Mouse (Mus musculus) intestine, embryonic 16.5 days (tissue): Measurements from ENCODE around the gene Ercc1. TPM values are rescaled to one million over a fixed set of nuclear protein-coding genes. Genes with fewer than 3 reads are reported as not detected.

Experiments used
- ATAC-seq: fragments of 200-750 bp; cut with Nextera tagmentation; 2 replicates; pipeline ENCODE4 v1.8.0; 2017; ENCODE audit warnings: moderate TSS enrichment, moderate library complexity
- H3K27ac ChIP-seq: fragments of 300-500 bp; sonication (generic); 2 replicates; pipeline ENCODE4 v1.5.1; 2014; ENCODE audit warnings: mild to moderate bottlenecking, low read length
- H3K27me3 ChIP-seq: fragments of 300-500 bp; sonication (generic); replicated peaks from 2 replicates; pipeline ENCODE4 v1.6.1; 2014; ENCODE audit warnings: low read length, control low read depth, mixed read lengths; ENCODE audit not compliant: control insufficient read depth, insufficient read depth
- H3K36me3 ChIP-seq: fragments of 300-500 bp; sonication (generic); 2 replicates; pipeline ENCODE4 v1.6.1; 2014; ENCODE audit warnings: low read length, control low read depth; ENCODE audit not compliant: control insufficient read depth, insufficient read depth
- H3K4me1 ChIP-seq: fragments of 300-500 bp; sonication (generic); 2 replicates; pipeline ENCODE4 v1.6.1; 2014; ENCODE audit warnings: low read length, control low read depth, mixed read lengths; ENCODE audit not compliant: control insufficient read depth, insufficient read depth
- H3K4me2 ChIP-seq: fragments of 300-500 bp; sonication (generic); 2 replicates; pipeline ENCODE4 v1.6.1; 2014; ENCODE audit warnings: low read depth, low read length, control low read depth
- H3K4me3 ChIP-seq: fragments of 300-500 bp; sonication (generic); 2 replicates; pipeline ENCODE4 v1.5.1; 2014; ENCODE audit warnings: mild to moderate bottlenecking, low read length
- H3K9ac ChIP-seq: fragments of 300-500 bp; sonication (generic); 2 replicates; pipeline ENCODE4 v1.6.1; 2014; ENCODE audit warnings: low read depth, low read length
- H3K9me3 ChIP-seq: fragments of 300-500 bp; sonication (generic); 2 replicates; pipeline ENCODE4 v1.6.1; 2016; ENCODE audit warnings: low read length, control low read depth; ENCODE audit not compliant: control insufficient read depth
- WGBS: fragments of 180-500 bp; shearing (Covaris S2); extraction: QIAGEN DNeasy Blood & Tissue Kit; methylation state at CpG from one replicate; pipeline ENCODE4 v1.1.7; 2014; 5-methylcytosine and 5-hydroxymethylcytosine counted together
- polyA plus RNA-seq: library from polyadenylated mRNA; unstranded; fragments of >200 nt; fragmentation: Nextera tagmentation; extraction: Ambion mirVana; gene quantifications from 2 replicates; pipeline ENCODE4 v1.2.1, GENCODE M21; 2015

The Ercc1 gene
- polyA plus RNA-seq, 1 experiment from 2014 or later: 51.3 TPM

GRCm38 (mm10) chr7:19309278-19309883, 35.2 kb upstream of the Ercc1 start:
- H3K4me2 ChIP-seq: peak overlapping the region; percentile 99
- no peaks in the 10 kb centered on the region for H3K9me3 ChIP-seq
- peaks cover 19% of the 10 kb centered on the region for H3K4me1 ChIP-seq
- peak overlapping the region; percentile 61 for H3K4me3 ChIP-seq
- no peaks in the 10 kb centered on the region for H3K36me3 ChIP-seq
- WGBS: under 1% methylated on average over 48 of the region's 48 CpGs
- H3K27me3 ChIP-seq: peaks cover 27% of the 10 kb centered on the region
- H3K27ac ChIP-seq: no peak overlapping the region
- ATAC-seq: no peak
- peak overlapping the region; percentile 60 for H3K9ac ChIP-seq

- Histone ChIP-seq H3K9me3 (no peaks in the 10 kb centered on the region), H3K4me3 (peak within 1 kb of the TSS; percentile 61), H3K9ac (peak within 1 kb of the TSS; percentile 69), H3K27me3 (peaks cover 21% of the 10 kb centered on the region), H3K4me2 (peak within 1 kb of the TSS; percentile 99), H3K4me1 (peaks cover 15% of the 10 kb centered on the region), H3K27ac (no peak within 1 kb of the TSS), H3K36me3 (no peaks in the 10 kb centered on the region)
- ATAC-seq: peak; percentile 87
- WGBS: under 1% methylated on average over 49 of the region's 49 CpGs
These were observed 34.5 kb upstream of the Ercc1 start, which contains the start of gene Fosb for GRCm38 (mm10) chr7:19309884-19310641. Fosb (minus strand) TSS chr7:19310051.

- H3K27ac ChIP-seq: no peak overlapping the region
- H3K4me3 ChIP-seq: no peak overlapping the region
- H3K4me1 ChIP-seq: peaks cover 12% of the 10 kb centered on the region
- H3K9me3 ChIP-seq: no peaks in the 10 kb centered on the region
- H3K9ac ChIP-seq: no peak overlapping the region
- H3K36me3 ChIP-seq: no peaks in the 10 kb centered on the region
- no peak for ATAC-seq
- WGBS: 30% methylated on average over 4 of the region's 4 CpGs
- H3K27me3 ChIP-seq: peaks cover 4% of the 10 kb centered on the region; the same call in 1 of the 2 replicates
- H3K4me2 ChIP-seq: no peak overlapping the region
These were observed 32.6 kb upstream of the Ercc1 start for GRCm38 (mm10) chr7:19311991-19312390.

- Histone ChIP-seq H3K27me3 (no peaks in the 10 kb centered on the region), H3K9me3 (no peaks in the 10 kb centered on the region), H3K27ac (no peak overlapping the region), H3K4me3 (no peak overlapping the region), H3K4me1 (peaks cover 8% of the 10 kb centered on the region), H3K9ac (no peak overlapping the region), H3K36me3 (no peaks in the 10 kb centered on the region), H3K4me2 (no peak overlapping the region)
- ATAC-seq: no peak
- WGBS: 38% methylated on average over 5 of the region's 5 CpGs
These were observed 30.5 kb upstream of the Ercc1 start for GRCm38 (mm10) chr7:19314033-19314432.

- H3K9ac ChIP-seq: no peak overlapping the region
- H3K4me3 ChIP-seq: no peak overlapping the region
- no peak for ATAC-seq
- 64% methylated on average over 14 of the region's 14 CpGs for WGBS
- H3K36me3 ChIP-seq: no peaks in the 10 kb centered on the region
- H3K27ac ChIP-seq: no peak overlapping the region
- peaks cover 4% of the 10 kb centered on the region; the same call in 1 of the 2 replicates for H3K27me3 ChIP-seq
- no peaks in the 10 kb centered on the region for H3K9me3 ChIP-seq
- H3K4me2 ChIP-seq: no peak overlapping the region
- H3K4me1 ChIP-seq: peaks cover 9% of the 10 kb centered on the region; the same call in 1 of the 2 replicates
These were observed 28.0 kb upstream of the Ercc1 start for GRCm38 (mm10) chr7:19316451-19317161.

- Histone ChIP-seq H3K9ac (no peak overlapping the region), H3K36me3 (no peaks in the 10 kb centered on the region), H3K27me3 (peaks cover 8% of the 10 kb centered on the region; the same call in 1 of the 2 replicates), H3K4me1 (peaks cover 9% of the 10 kb centered on the region; the same call in 1 of the 2 replicates), H3K4me3 (no peak overlapping the region), H3K27ac (no peak overlapping the region), H3K9me3 (no peaks in the 10 kb centered on the region), H3K4me2 (no peak overlapping the region)
- WGBS: 61% methylated on average over 2 of the region's 2 CpGs
- ATAC-seq: no peak
These were observed 26.4 kb upstream of the Ercc1 start for GRCm38 (mm10) chr7:19318201-19318600.

- Histone ChIP-seq H3K27ac (no peak overlapping the region), H3K36me3 (no peaks in the 10 kb centered on the region), H3K27me3 (peaks cover 8% of the 10 kb centered on the region; the same call in 1 of the 2 replicates), H3K4me1 (peaks cover 9% of the 10 kb centered on the region; the same call in 1 of the 2 replicates), H3K9me3 (no peaks in the 10 kb centered on the region), H3K4me3 (no peak overlapping the region), H3K9ac (no peak overlapping the region), H3K4me2 (no peak overlapping the region)
- no peak for ATAC-seq
- 72% methylated on average over 7 of the region's 7 CpGs for WGBS
These were observed 25.9 kb upstream of the Ercc1 start for GRCm38 (mm10) chr7:19318676-19319075.

- no peaks in the 10 kb centered on the region for H3K9me3 ChIP-seq
- no peak overlapping the region for H3K27ac ChIP-seq
- 19% methylated on average over 9 of the region's 9 CpGs for WGBS
- H3K9ac ChIP-seq: peak overlapping the region; percentile 62
- peak overlapping the region; percentile 90 for H3K4me2 ChIP-seq
- peak; percentile 61 for ATAC-seq
- H3K4me3 ChIP-seq: peak overlapping the region; percentile 53
- H3K4me1 ChIP-seq: peaks cover 9% of the 10 kb centered on the region; the same call in 1 of the 2 replicates
- H3K36me3 ChIP-seq: no peaks in the 10 kb centered on the region
- peaks cover 8% of the 10 kb centered on the region; the same call in 1 of the 2 replicates for H3K27me3 ChIP-seq
These were observed 25.1 kb upstream of the Ercc1 start for GRCm38 (mm10) chr7:19319458-19319857.

GRCm38 (mm10) chr7:19319906-19320305, 24.7 kb upstream of the Ercc1 start:
- peak overlapping the region; percentile 62 for H3K9ac ChIP-seq
- peaks cover 8% of the 10 kb centered on the region; the same call in 1 of the 2 replicates for H3K27me3 ChIP-seq
- peaks cover 9% of the 10 kb centered on the region; the same call in 1 of the 2 replicates for H3K4me1 ChIP-seq
- H3K4me2 ChIP-seq: peak overlapping the region; percentile 90
- peak; percentile 95 for ATAC-seq
- H3K9me3 ChIP-seq: no peaks in the 10 kb centered on the region
- H3K4me3 ChIP-seq: peak overlapping the region; percentile 53
- H3K36me3 ChIP-seq: no peaks in the 10 kb centered on the region
- WGBS: 0% methylated on average over 41 of the region's 41 CpGs
- no peak overlapping the region for H3K27ac ChIP-seq
